In the genomic region with DNA sequence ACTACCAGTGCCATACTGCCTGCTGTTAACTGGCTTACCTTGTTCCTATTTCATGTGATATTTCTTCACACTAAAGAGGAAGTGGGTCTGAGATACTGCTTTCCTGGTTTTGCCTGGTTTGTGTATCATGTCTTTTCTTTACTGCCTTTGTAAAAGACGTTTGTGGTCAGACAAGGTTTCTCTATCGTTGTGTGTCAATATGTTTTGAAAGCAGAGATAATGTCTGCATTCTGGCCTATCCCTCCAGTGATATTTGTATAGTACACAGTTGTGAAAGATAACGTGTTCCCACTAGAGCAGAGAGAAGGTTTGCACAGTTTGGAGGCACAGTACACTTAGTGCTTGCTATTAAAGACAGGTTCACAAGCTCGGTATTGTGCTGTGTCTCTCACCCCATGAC, we compare ENCODE assay signal across 29 mouse cellular contexts. TPM values are rescaled to one million over a fixed set of nuclear protein-coding genes. Genes with fewer than 3 reads are reported as not detected.
A peak's percentile ranks its signal among the peaks of the same experiment; 100 is the strongest.
DNase-seq lines count a peak whose midpoint lies in the region; ATAC-seq and TF ChIP-seq lines count a peak whose summit lies in the region.
"Had no signal": no experiment of that assay in that cellular context is flagged by ENCODE, and none has a peak within 500 bp of the region (broad histone marks: within the 10 kb centered on the region; RNA-seq: fewer than 3 reads in every experiment).

No protein-coding gene starts in this region.

- TF ChIP-seq EP300 in stomach, postnatal 0 days (optimal IDR thresholded peaks at IDR 0.05): no peak

- H3K9ac ChIP-seq in intestine, postnatal 0 days (ENCODE audit: low read depth, low read length): no peak overlapping the region
- H3K9ac ChIP-seq in stomach, postnatal 0 days (ENCODE audit: low read length): no peak overlapping the region
- H3K9ac ChIP-seq in hindbrain, embryonic 16.5 days (ENCODE audit: low read depth, low read length): no peak overlapping the region
- H3K9ac ChIP-seq: embryonic facial prominence, embryonic 12.5 days; forebrain, embryonic 15.5 days; hindbrain, embryonic 12.5 days; limb, embryonic 13.5 days; lung, embryonic 15.5 days; midbrain, embryonic 13.5 days; neural tube, embryonic 15.5 days had no signal

- H3K4me3 ChIP-seq in intestine, postnatal 0 days (ENCODE audit: low read depth, low read length): no peak overlapping the region
- no peak overlapping the region for H3K4me3 ChIP-seq in stomach, postnatal 0 days (ENCODE audit: low read depth, low read length)
- no peak overlapping the region for H3K4me3 ChIP-seq in hindbrain, embryonic 16.5 days (ENCODE audit: low read length)
- H3K4me3 ChIP-seq: embryonic facial prominence, embryonic 12.5 days; erythroblast, embryonic 14.5 days; forebrain, embryonic 15.5 days; hindbrain, embryonic 12.5 days; limb, embryonic 13.5 days; lung, embryonic 15.5 days; midbrain, embryonic 13.5 days; myocyte; neural tube, embryonic 15.5 days had no signal

- H3K27ac ChIP-seq in intestine, postnatal 0 days (ENCODE audit: low read depth, low read length): no peak overlapping the region
- H3K27ac ChIP-seq in stomach, postnatal 0 days (replicated peaks): no peak overlapping the region; the same call in 1 of the 2 replicates
- H3K27ac ChIP-seq in hindbrain, embryonic 16.5 days (ENCODE audit: low read depth, low read length): no peak overlapping the region
- H3K27ac ChIP-seq: embryonic facial prominence, embryonic 12.5 days; forebrain, embryonic 15.5 days; hindbrain, embryonic 12.5 days; limb, embryonic 13.5 days; lung, embryonic 15.5 days; midbrain, embryonic 13.5 days; neural tube, embryonic 15.5 days had no signal

- TF ChIP-seq CTCF in intestine, postnatal 0 days (IDR thresholded peaks at IDR 0.05; ENCODE audit: low read depth): no peak
- no peak for TF ChIP-seq CTCF in stomach, postnatal 0 days (IDR thresholded peaks at IDR 0.05; ENCODE audit: low read depth)

- H3K36me3 ChIP-seq in intestine, postnatal 0 days (ENCODE audit: control insufficient read depth, insufficient read depth): no peaks in the 10 kb centered on the region
- no peaks in the 10 kb centered on the region for H3K36me3 ChIP-seq in stomach, postnatal 0 days (ENCODE audit: control insufficient read depth, insufficient read depth, low read length)
- no peaks in the 10 kb centered on the region for H3K36me3 ChIP-seq in hindbrain, embryonic 16.5 days (ENCODE audit: control insufficient read depth, insufficient read depth, low read length)
- H3K36me3 ChIP-seq: embryonic facial prominence, embryonic 12.5 days; forebrain, embryonic 15.5 days; hindbrain, embryonic 12.5 days; limb, embryonic 13.5 days; lung, embryonic 15.5 days; midbrain, embryonic 13.5 days; neural tube, embryonic 15.5 days had no signal

- no peaks in the 10 kb centered on the region for H3K4me1 ChIP-seq in intestine, postnatal 0 days (replicated peaks; ENCODE audit: control insufficient read depth, insufficient read depth, low read length)
- no peaks in the 10 kb centered on the region for H3K4me1 ChIP-seq in stomach, postnatal 0 days (replicated peaks; ENCODE audit: control insufficient read depth, insufficient read depth)
- no peaks in the 10 kb centered on the region for H3K4me1 ChIP-seq in hindbrain, embryonic 16.5 days (ENCODE audit: control insufficient read depth, insufficient read depth, low read depth, low read length)
- H3K4me1 ChIP-seq: embryonic facial prominence, embryonic 12.5 days; forebrain, embryonic 15.5 days; hindbrain, embryonic 12.5 days; limb, embryonic 13.5 days; lung, embryonic 15.5 days; midbrain, embryonic 13.5 days; neural tube, embryonic 15.5 days had no signal

- H3K4me2 ChIP-seq in intestine, postnatal 0 days (replicated peaks; ENCODE audit: low read depth): no peak overlapping the region
- no peak overlapping the region for H3K4me2 ChIP-seq in stomach, postnatal 0 days (replicated peaks; ENCODE audit: low read depth)
- no peak overlapping the region for H3K4me2 ChIP-seq in hindbrain, embryonic 16.5 days (ENCODE audit: low read length)
- H3K4me2 ChIP-seq: embryonic facial prominence, embryonic 12.5 days; forebrain, embryonic 15.5 days; heart, embryonic 11.5 days; hindbrain, embryonic 12.5 days; limb, embryonic 13.5 days; lung, embryonic 15.5 days; midbrain, embryonic 13.5 days; neural tube, embryonic 15.5 days had no signal

- H3K27me3 ChIP-seq in intestine, postnatal 0 days (replicated peaks; ENCODE audit: control insufficient read depth, insufficient read depth, low read length): no peaks in the 10 kb centered on the region
- H3K27me3 ChIP-seq in stomach, postnatal 0 days (ENCODE audit: control insufficient read depth, insufficient read depth, low read length): no peaks in the 10 kb centered on the region
- no peaks in the 10 kb centered on the region for H3K27me3 ChIP-seq in hindbrain, embryonic 16.5 days (replicated peaks; ENCODE audit: control insufficient read depth, insufficient read depth, low read length)
- H3K27me3 ChIP-seq: embryonic facial prominence, embryonic 12.5 days; forebrain, embryonic 15.5 days; hindbrain, embryonic 12.5 days; limb, embryonic 13.5 days; lung, embryonic 15.5 days; midbrain, embryonic 13.5 days; neural tube, embryonic 15.5 days had no signal

- peak; percentile 80 for ATAC-seq in intestine, postnatal 0 days
- peak; percentile 96 for ATAC-seq in megakaryocyte, adult 5-6 weeks (ENCODE audit: poor library complexity, severe bottlenecking)
- peak; percentile 95 for ATAC-seq in stomach, postnatal 0 days (ENCODE audit: low FRiP score, low TSS enrichment)
- no peak for ATAC-seq in CD4-positive, CD25-positive, alpha-beta regulatory T cell, adult 4 months
- no peak for ATAC-seq in hindbrain, embryonic 16.5 days
- ATAC-seq: forebrain, embryonic 15.5 days; midbrain, embryonic 13.5 days had no signal

- 28% methylated on average over 4 of the region's 4 CpGs for WGBS in intestine, postnatal 0 days
- WGBS in stomach, postnatal 0 days: 38% methylated on average over 4 of the region's 4 CpGs
- WGBS in hindbrain, embryonic 16.5 days: 84% methylated on average over 4 of the region's 4 CpGs

- peak; percentile 39 for DNase-seq in c-Kit-positive CD71-negative TER-119-negative erythroid progenitor cells, embryonic 14.5 days (ENCODE audit: low read depth)
- peak; percentile 28 for DNase-seq in stomach, postnatal 0 days (ENCODE audit: low spot score)
- no peak for DNase-seq in adrenal gland, adult 2 months
- DNase-seq: cerebellum, adult 8-10 months; heart, postnatal 10 days; lung, postnatal 4 days; right cerebral cortex, postnatal 25 days; thymus, postnatal 14 days had no signal

- no peaks in the 10 kb centered on the region for H3K9me3 ChIP-seq in intestine, postnatal 0 days (ENCODE audit: control insufficient read depth)
- H3K9me3 ChIP-seq in stomach, postnatal 0 days (ENCODE audit: control insufficient read depth, low read length): no peaks in the 10 kb centered on the region
- H3K9me3 ChIP-seq in hindbrain, embryonic 16.5 days (ENCODE audit: control insufficient read depth, low read length): no peaks in the 10 kb centered on the region
- H3K9me3 ChIP-seq: embryonic facial prominence, embryonic 12.5 days; forebrain, embryonic 15.5 days; hindbrain, embryonic 12.5 days; limb, embryonic 13.5 days; lung, embryonic 15.5 days; midbrain, embryonic 13.5 days; neural tube, embryonic 15.5 days had no signal

RNA-seq across cellular contexts. Expression of a gene that starts 58.0 kb away (rescaled TPM):
- not detected in 2 replicates for polyA plus RNA-seq in intestine, postnatal 0 days (2015; fragmentation: Nextera tagmentation; extraction: Ambion mirVana)
- not detected in 2 replicates for total RNA-seq in megakaryocyte, adult 5-6 weeks (2015)
- not detected in 2 replicates for total RNA-seq in megakaryocyte, adult 5-6 weeks (2017)
- not detected in 2 replicates for polyA plus RNA-seq in stomach, postnatal 0 days (2015; fragmentation: Nextera tagmentation; extraction: Ambion mirVana)
- total RNA-seq in adrenal gland, adult 2 months (2021): not detected
- polyA plus RNA-seq in adrenal gland, adult 2 months (2012; rRNA removed): not detected in 2 replicates
- polyA plus RNA-seq in CD4-positive, CD25-positive, alpha-beta regulatory T cell, adult 4 months (2017; shearing (Covaris generic)): not detected
- polyA plus RNA-seq in hindbrain, embryonic 16.5 days (2015; fragmentation: Nextera tagmentation; extraction: Ambion mirVana): 0.06 TPM in 1 of 2 replicates, not detected in the other
- total RNA-seq: adrenal gland, adult 18-20 months; gastrocnemius, postnatal 4 days; heart, postnatal 10 days; layer of hippocampus, postnatal 10 days had no signal
- polyA plus RNA-seq: cortical plate, adult 2 months; embryonic facial prominence, embryonic 12.5 days; erythroblast, embryonic 14.5 days; forebrain, embryonic 15.5 days; heart, embryonic 11.5 days; hindbrain, embryonic 12.5 days; intestine, embryonic 14.5 days; kidney, embryonic 16.5 days; large intestine, adult 2 months; limb, embryonic 13.5 days; lung, embryonic 15.5 days; midbrain, embryonic 13.5 days; myocyte; neural tube, embryonic 15.5 days had no signal

Comparison
In these comparisons a context has a peak if more than half of its experiments do, and no peak if none do; other contexts are left out.
1. ATAC-seq: peak in intestine, postnatal 0 days (single experiment), megakaryocyte, adult 5-6 weeks (single experiment) and stomach, postnatal 0 days (single experiment); none in CD4-positive, CD25-positive, alpha-beta regulatory T cell, adult 4 months (single experiment) and hindbrain, embryonic 16.5 days (single experiment).